Mouse (Mus musculus): ENCODE measurements around the gene Smpd2.

DNA sequence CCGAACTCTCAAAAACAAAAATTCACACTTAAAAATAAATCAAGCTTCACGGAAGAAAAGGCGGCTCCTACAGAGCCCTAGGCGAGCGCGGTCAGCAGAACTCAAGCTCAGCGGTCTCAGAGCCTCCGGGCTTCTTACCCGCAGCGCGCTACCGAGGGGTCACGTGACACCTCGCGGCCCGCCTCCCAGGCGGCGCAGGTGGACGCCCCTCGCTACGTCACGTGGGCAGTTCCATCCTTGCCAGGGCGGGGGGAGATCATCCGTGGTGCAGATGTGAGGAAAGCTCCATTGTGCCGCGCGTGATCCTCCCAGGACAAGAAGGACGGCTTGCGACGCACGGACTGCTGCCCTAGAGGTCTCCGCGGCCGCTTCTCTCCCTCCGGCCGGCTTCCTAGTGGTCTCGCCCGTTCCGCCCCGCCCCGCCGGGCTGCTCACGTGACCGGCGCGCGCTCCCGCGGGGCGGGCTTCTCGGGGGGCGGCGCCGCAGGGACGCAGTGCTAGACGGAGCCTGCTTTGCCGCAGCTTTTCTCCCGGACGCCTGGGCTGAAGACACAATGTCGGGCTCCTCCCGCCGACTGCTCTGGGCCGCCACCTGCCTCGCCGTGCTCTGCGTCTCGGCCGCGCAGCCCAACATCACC lies 28.9 kb upstream of the Smpd2 start, which contains the start of gene Cd164:
- TF ChIP-seq CTCF (IDR thresholded peaks at IDR 0.05; ENCODE audit: extremely low read depth, insufficient read length, insufficient replicate concordance, low read depth, low read length), result no peak
- peak; percentile 99 for TF ChIP-seq POLR2A (IDR thresholded peaks at IDR 0.05; ENCODE audit: low read depth, low read length)
